Mouse (Mus musculus) heart, postnatal 0 days (tissue): ENCODE measurements around the gene Dnah11.

ENCODE experiments used
- CTCF ChIP-seq: IDR thresholded peaks from 2 replicates; pipeline ENCODE4 v1.5.1; 2016; ENCODE audit warnings: antibody characterized with exemption, control low read depth, low read depth
- EP300 ChIP-seq: IDR thresholded peaks from 2 replicates; pipeline ENCODE4 v1.6.1; 2016; ENCODE audit warnings: antibody characterized with exemption, low read depth

DNA sequence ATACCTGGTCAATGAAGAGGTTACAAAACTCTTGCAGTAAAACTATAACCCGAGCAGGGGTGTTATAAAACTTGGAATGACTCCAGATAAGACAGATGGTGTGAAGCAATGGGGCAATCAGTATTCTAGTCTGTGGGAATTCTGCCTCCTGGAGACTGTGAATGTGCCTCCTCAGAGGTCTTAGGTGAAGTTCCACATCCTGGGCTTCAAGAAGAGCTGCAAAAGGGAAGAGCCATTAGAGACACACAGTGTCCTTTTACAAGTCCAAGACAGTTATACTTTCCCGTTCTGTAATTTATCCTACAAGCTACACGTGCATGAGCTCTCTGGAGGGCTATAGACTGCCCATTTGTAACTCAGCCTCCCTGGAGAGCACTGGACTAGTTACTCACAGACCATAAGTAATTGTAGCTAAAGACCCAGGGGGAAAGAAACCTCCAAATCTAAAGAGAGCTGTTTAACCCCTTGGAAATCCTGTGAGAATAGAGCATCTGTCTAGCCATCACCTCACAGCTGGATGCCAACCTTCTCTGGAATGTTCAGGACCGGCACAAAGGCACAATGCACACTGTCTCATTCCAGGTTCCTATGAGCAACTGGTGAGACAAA, 11.9 kb downstream of the Dnah11 start:
- TF ChIP-seq CTCF, result no peak
- no peak for TF ChIP-seq EP300
